Mouse (Mus musculus): ENCODE data around the gene Slc39a8.

The Slc39a8 gene

DNA sequence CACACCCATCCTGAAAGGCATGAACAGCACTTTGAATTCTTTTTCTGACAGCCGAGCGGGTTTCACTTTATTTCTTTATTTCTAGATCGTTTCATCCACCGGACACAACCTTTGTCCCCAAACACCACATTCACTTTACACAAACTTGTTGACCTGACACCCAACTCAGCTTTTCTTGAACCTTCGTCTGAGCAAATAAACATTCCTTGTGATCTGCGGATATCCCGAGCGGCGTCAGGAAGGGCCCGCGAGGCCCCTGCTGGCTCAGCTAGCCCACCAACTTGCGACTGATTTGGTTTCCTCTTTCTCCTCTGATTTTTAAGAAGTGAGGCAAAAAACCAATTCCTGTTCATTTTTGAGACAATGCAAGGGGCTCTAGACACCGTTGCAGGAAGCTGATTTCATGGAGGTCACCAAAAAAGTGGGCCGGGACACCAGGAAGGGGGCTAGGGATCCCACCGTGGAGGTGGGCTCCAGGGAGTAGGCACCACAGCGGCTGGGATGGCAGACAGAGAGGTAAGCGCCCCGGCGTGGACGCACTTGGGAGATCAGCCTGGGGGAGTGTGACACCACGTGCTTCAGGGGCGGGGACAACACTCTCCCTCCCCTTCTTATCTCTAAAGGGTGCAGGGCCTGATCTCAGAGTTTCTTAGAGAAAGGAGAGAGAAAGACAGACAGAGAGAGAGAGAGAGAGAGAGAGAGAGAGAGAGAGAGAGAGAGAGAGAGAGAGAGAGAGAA lies at the start of gene Slc39a8:
TSS of gene Slc39a8 (plus strand) at position 264 of the 738 bp plus-strand sequence.
- DNase-seq (ENCODE audit: low spot score in 2 of 2), result peak; percentile 82 to 89

DNA sequence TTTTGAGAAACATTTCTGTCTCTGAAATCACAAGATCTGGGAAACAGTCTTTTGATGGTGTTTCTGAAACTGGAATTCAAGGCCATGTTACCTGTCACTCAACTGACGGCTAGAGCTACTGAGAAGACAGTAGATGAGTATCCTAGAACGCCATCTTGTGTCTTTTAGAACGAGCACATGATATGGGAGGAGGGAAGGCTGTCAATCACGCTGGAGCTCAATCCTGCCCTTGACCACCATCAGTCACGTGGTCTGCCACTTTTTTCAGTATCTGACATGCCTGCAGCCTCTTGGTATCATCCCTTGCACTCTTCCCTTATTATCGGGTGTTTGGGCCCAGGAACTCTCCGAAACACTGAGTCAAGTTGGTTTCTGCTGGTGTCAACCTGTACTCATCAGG lies 40.0 kb upstream of the Slc39a8 start:
- no peak for DNase-seq (ENCODE audit: low spot score in 2 of 2)

DNA sequence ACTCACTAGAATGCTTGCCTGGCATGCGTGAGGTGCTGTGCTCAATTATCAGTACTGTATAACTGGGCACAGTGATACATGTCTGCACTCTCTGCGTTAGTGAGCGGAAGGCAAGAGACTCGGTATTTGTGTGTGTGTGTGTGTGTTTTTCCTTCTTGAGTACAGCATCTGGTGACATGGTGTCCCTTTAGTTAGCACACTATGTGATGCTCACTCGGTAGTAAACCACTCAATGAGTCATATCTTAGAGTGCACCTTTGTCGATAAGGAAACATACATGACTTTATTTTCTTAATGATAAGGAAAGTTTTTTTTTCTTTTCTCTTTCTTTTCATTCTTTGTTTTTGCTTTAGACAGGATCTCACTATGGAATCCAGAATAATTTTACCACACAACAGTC lies 29.0 kb upstream of the Slc39a8 start:
- DNase-seq (ENCODE audit: low spot score in 2 of 2), result no peak

DNA sequence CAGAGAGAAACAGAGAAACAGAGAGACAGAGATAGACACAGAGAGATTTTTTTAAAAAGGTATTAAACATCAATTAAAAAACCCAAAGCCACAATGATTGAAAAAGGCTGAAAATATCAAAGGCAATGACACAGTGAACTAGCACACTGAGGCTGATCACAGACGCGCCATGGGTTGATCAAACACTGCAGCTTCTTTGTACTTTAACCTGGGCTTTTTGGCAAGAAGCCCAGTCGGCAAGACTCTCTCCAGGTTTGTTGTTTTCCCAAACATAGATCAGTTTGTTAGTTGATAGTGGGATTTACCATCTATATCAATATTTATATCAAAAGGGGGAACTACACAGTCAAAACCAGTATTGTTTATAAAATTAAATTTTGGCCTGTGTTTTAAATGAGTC lies 26.8 kb upstream of the Slc39a8 start:
- DNase-seq (ENCODE audit: low spot score in 2 of 2), result no peak

DNA sequence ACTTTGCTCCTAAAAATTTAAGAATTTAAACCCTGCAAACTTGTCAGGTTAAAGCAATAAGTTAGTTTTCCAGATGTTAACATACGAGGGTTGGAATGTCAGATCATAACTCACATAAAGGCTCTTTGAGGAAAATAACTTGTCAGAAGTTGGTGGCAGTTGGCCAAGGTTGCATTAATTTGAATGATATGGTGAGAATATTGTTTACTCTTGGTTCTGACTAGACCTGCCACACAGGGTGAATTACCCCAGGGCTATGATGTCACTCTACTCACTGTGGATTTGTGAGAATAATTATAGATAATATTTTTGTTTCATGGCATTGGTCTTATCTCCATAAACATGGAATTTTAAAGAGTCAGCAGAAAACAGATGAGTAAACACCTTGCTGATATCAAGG lies 26.4 kb upstream of the Slc39a8 start:
- no peak for DNase-seq (ENCODE audit: low spot score in 2 of 2)

DNA sequence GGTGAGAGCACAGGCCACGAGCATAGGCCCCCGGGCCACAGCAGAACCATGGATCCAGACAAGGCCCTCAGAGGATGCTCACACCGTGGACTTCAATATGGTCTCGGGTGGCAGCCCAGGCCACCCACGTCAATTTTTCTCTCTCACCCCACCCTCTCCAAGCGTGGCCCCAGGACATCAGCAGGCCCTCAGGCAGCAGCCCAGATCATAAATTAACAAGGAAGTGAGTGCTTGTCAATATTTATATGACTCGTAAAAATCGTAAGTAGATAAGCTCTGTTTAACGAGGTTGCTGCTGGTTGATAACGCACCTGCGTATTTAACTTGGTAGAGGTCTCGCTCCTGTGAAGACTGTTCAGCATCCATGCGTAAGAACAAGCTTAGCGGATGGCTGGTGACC lies 10.4 kb upstream of the Slc39a8 start:
- no peak for DNase-seq (ENCODE audit: low spot score in 2 of 2)

DNA sequence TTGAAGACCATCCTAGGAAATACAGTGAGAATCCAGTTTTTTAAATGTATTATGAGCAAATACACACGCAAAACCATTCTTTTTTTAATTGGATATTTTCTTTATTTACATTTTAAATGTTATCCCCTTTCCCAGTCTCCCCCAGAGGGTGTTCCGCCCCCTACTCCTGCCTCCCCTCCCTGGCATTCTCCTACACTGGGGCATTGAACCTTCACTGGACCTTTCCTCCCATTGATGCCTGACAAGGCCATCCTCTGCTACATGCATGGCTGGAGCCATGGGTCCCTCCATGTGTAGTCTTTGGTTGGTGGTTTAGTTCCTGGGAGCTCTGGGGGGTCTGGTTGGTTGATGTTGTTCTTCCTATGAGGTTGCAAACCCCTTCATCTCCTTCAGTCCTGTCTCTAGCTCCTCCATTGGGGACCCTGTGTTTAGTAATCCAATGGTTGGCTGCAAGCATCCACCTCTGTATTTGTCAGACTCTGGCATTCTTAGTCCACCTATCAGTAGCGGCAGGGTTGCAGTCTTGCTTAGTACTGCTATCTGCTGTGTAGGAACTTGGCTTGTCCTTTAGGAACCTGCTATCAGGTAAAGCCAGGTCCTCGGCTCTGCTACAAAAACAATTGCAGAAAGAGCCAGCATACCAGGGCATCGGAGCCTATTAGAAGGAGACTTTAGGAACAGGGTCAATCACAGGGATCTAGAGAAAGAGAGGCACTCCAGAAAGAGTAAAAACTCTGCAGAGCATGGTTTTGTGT lies 8.9 kb upstream of the Slc39a8 start:
- no peak for DNase-seq (ENCODE audit: low spot score in 2 of 2)

DNA sequence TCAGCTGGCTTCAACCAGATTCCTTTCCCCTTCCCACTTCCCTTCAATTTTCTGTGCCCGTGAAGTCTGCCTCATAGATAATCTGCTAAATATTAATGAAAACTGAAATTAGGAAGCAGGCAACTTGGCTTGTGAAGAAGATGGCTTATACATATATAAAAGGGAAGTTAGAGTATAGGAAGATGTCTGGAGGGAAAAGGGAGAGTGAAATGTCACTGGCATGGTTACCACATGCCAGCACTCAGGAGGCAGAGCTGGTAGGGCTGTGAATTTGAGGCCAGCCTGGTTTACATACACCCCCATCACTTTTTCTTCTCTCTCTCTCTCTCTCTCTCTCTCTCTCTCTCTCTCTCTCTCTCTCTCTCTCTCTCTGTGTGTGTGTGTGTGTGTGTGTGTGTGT lies 8.0 kb upstream of the Slc39a8 start:
- no peak for DNase-seq (ENCODE audit: low spot score in 2 of 2)

DNA sequence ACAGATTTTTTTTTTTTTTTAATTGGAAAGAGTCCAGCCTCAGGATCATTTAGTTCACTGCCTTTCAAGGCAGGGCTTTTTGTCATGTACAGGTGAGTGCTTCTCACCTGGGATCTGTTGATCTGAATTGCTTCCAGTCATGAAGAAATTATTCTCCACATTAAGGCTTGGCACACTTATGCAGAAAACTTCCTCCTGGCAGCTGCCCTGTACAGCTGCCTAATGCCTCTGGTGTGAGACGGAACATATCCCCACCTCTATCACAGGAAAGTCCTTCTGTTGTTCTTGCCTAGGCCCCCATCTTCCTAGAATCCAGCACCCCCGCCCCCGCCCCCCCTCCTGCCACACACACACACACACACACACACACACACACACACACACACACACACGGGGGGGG lies 643 bp upstream of the Slc39a8 start:
- DNase-seq (ENCODE audit: low spot score in 2 of 2), result no peak

DNA sequence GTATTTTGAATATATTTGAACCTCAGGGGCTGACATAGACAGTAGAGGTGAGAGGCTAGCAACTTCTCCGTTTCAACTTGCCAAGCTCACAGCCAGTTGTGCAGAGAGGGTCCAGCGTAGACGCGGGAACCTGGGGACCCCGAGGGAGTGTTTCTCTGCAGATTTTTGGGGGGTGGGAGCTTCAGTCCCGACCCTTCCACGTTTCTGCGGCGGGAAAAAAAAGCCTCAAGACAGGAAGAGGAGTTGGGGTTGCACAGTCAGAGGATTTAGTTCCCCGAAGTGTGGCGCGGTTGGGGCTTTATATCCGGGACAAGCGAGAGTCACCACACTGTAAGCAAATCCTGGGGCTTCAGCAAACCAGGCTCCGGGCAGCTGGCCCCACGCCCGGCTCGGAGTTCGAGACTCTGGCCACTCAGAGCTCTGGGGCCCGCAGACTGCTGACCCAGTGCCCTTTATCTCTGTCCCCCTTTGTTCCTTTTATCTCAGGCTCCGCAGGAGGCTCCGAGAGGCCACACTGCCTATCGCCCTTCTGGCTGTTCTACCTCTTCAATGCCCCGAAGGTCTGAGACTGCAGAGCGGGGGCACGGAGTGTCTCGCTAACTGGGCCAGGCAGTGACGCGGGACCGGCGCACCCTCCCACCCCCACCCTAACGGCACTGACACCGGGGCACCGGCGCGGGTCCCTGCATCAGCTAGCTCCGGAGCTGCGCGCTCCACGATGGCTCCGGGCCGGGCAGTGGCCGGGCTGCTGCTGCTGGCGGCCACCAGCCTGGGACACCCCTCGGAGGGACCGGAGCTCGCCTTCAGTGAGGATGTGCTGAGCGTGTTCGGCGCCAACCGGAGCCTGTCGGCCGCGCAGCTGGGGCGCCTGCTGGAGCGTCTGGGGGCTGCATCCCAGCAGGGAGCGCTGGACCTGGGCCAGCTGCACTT lies 940 bp downstream of the Slc39a8 start:
- DNase-seq (ENCODE audit: low spot score in 2 of 2), result peak; percentile 62 to 82

DNA sequence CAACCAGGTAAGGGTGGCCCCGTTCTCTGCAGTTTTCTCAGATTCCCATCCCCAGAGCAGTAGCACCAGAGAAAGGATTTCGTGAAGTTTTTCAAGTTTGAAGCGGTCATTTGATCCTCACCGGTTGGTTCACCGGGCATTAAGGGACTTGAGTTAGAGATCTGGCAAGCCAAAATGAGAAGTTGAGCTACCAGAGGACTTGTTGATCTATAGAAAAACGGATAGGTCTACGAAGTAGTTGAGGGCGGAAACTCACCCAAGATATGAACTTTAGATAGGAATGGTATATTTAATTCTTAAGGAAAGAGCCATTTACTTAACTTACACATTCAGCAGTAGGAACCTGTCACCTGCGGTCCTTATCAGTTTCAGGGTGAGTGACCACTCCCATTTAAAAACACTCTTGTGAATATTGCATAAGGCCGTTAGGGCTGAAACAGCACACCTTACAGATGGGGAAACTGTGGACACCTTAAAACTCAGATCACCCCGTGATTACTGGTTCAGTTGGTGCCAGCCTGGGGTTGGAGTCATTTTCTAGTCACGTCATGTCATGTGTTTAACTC lies 1.7 kb downstream of the Slc39a8 start:
- no peak for DNase-seq (ENCODE audit: low spot score in 2 of 2)

DNA sequence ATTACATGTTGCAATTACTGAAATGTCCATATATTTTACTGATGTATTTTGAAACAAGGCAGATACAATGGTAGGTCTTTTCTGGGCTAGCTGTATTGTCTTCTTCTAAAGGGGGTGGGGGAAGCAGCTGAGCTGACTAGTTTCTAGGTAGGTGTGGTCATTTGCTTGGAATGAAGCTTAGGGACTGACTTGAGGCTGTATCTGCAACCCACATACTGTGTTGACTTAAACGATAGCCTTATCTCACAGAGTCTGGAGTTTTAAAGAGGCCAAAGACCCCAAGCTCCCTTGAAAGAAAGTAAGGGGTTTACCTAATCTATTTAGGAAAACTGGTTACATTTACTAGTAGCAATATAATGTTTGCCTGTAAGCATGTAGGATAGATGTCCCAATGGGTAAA lies 2.9 kb downstream of the Slc39a8 start:
- no peak for DNase-seq (ENCODE audit: low spot score in 2 of 2)

DNA sequence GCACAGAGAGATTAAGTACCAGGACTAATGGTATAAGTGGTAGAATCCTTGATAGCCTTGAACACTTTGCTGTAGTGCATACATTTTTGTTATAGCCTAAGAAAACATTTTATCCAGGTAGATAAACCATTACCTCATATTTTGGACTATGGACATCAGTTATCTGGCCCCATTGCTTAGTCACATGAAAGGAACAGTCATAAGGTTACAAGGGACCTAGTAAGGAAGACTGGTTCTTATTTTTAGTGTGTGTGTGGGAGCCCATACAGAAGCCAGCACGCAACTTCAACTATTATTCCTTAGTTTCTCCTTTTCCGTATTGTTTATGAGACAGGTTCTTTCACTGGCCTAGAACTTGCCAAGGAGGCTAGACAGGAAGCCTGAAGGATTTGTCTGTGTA lies 7.4 kb downstream of the Slc39a8 start:
- DNase-seq (ENCODE audit: low spot score in 2 of 2), result no peak

DNA sequence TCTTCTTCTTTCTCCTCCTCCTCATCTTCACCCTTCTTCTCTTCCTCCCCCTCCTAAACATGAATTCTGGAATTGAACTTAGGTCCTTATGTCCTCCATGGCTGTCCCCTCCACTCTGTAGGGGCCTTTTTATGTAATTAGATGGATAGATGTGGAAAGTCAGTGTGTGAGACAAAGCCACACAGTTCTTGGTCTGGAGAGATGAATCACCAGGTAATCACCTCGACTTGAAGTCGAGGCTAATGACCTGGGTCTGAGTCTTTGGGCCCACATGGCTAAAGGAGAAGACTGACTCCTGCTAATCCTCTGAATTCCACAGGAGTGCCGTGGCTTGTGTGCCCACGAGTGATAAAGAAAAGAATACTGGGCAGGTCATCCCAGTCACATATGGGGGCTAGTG lies 7.8 kb downstream of the Slc39a8 start:
- no peak for DNase-seq (ENCODE audit: low spot score in 2 of 2)

DNA sequence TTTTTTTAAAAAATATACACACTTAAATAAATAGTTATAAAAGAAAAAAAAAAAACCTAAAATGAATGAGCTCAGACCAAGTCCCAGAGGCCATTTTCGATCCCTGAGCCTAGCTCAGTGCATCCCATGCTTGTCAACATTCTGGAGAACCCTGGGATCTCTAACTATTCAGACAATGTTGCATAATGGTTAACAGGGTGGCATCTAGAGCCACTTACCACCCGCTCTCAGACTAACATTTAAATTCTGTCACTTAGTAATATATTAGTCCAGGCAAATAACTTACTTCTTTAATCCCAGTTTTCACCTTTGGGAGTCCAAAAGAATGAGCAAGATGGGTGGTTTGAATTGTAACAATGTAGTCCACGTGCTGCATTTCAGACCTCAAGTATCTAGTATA lies 9.9 kb downstream of the Slc39a8 start:
- DNase-seq (ENCODE audit: low spot score in 2 of 2), result peak in 1 of 2 experiments; percentile 15

DNA sequence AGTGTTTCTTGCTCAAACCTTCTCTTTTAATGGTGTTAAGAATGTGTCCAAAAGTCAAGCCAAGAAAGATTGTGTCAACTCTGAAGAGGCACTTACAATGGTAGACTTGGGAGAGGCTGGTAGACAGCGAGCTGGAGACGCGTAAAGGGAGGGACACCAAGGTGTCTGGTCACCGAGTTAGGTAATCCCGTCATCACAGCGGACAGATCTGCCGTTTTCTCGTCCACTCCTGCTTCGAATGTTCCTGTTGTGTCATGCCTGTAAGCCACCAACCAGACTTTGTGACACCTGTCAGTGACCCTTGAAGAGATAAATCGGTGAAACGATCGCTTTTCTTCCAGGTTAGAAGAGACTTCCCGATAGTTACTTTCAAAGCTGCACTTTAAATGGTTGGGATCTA lies 14.5 kb downstream of the Slc39a8 start:
- DNase-seq (ENCODE audit: low spot score in 2 of 2), result no peak

DNA sequence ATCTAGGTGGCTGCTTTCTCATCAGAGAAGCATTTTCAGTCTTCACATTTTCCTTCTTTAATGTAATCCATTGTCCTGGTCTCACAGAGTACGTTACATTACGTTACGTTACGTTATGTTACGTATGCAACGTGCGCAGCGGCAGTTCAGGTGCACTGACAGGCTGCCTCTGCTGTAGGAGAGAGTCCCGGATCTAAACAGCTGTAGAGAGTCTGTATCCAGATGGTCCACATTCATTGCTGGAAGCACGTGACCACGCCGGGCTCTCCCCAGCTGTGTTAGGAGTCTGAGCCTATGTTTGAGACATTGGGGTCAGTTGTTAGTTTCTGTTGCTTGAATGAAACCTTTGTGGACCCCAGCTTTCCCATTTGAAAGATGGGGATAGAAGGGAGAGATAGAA lies 15.1 kb downstream of the Slc39a8 start:
- no peak for DNase-seq (ENCODE audit: low spot score in 2 of 2)

DNA sequence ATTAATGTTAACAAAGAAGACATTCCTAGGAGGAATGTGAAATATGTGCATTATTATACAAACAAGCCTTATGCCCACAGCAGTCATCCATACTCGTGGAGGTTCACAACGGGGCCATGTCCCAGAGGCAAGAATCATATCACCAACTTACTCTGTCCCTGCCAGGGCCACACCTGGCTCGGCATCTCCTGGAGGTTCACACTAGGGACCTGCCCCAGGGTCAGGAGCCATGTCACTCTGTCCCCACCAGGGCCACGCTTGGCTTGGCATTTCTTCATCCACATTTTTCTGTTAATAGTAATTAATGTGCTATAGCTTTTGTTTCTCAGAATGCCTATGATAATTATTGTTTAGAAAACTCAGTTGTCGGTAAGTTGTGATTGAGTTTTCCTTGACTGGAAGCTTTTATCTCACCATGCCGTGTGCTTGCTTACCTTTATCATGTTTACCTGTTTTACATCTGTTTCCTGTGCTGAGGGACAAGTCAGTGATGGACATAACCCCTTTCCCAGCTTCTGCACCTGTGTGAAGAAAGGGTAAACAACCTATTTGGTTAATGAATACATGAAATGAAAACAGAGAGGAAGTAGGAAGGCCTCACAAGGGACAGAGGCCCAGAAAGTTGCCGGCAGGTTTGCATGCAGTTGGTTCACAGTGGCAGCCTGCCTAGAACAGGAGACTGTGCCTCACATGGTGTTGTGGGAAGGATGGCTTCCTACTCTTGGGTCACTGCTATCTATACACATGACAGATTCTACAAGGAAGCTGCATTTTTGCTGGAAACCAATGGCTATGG lies 16.8 kb downstream of the Slc39a8 start:
- no peak for DNase-seq (ENCODE audit: low spot score in 2 of 2)

DNA sequence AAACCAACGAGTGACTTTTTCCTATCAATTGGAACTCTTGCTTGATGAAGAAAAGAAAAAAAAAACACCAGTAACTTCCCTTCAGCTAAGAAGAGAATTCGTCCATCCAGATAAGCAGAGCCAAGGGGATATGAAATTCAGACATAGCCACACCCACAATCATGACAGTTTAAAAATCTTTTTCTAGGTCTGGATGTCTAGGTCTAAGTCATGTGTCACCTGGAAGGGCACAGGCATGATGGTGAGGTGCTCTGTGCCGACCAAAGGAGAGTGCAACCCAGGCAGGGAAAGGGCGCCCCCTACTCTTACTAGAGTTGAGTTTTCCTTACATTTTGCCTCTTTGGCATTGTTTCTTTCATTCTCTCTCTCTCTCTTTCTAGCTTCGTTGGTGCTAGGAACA lies 18.1 kb downstream of the Slc39a8 start:
- no peak for DNase-seq (ENCODE audit: low spot score in 2 of 2)

DNA sequence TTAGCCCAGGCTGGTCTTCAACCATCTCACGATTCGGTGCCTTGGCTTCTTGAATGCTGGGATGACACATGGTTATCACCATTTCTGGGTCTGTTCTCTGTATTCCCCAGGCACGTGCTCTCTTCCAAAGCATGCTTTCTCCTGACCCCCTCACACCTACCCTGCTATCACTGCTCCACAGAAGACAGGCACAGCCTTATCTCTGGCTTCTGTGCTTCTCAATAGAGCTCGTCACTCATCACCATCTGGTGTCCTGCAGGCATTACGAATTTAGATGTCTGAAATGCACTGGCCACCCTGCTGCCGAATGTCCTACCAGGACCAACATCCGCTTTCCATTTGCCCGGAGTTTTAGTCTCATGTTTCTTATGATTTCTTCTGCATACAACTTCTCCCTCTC lies 18.6 kb downstream of the Slc39a8 start:
- no peak for DNase-seq (ENCODE audit: low spot score in 2 of 2)

DNA sequence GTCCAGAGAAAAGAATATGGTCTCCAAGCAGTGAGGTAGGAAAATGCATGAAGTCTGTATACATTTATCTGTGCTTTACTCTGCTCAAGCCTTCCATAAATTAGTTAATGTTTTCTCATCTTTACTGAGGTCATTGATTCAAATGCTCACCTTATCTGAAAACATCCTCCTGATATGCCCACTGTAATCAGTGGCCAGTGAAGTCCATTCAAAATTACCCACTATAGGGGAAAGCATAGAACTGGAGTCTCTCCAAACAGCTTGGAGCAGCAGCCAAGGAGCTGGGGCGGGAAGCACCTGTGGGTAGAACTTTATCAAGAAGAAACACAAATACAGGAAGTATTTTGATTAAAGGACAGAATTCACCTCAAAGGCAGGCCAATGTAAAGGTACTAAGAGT lies 19.8 kb downstream of the Slc39a8 start:
- no peak for DNase-seq (ENCODE audit: low spot score in 2 of 2)
